Mouse (Mus musculus) naive thymus-derived CD4-positive, alpha-beta T cell, adult 2 months (primary cell): ENCODE results near the gene Fndc3b.
"Not testable (repeated sequence)": the region's sequence is repeated elsewhere in the genome, so short reads cannot be mapped to it uniquely, and the experiment has no call there.

ENCODE experiments used
- DNase-seq: peaks from one replicate; pipeline ENCODE4 v3.0.0-alpha.2; 2011; ENCODE audit warnings: low read depth

Gene Fndc3b

GRCm38 (mm10) chr3:27503279-27504038, 207.6 kb downstream of the Fndc3b start:
- no peak for DNase-seq

DNA sequence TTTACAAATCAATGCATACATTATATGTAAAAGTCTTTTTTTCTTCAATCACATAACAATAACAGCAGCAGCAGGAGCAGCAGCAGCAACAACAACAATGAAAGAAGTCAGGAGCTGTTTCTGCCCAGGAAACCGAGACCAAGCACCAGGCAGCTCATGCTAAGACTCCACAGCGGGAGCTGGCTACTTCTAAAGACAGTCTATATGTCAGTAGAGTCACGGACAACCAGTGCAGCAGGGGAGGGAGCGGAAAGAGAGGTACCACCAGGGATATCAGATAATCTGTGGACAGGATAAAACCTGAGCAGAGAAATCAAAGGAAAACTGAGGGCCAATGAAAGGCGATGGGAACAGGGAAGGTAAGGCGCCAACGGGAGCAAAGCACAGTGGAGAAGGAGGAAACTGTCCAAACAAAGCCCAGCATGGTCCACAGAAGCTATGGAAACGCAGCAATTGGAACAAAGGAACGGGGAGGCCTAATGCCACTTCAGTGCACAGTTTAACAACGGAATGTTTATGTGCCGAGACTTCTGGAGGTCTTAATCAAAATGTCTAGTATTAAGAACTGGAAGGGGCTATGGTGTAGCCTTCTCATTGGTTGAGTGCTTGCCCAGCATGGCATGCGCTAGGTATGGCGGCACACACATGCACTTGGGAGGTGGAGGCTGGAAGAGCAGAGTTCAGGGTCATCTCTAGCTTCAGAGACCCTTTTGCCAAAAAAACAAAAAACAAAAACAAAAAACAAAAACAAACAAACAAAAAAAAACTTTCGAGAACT, 215.6 kb downstream of the Fndc3b start:
- DNase-seq = no peak

- DNase-seq = no peak
These were observed 216.4 kb downstream of the Fndc3b start for GRCm38 (mm10) chr3:27494698-27495097.

GRCm38 (mm10) chr3:27494066-27494465, 217.0 kb downstream of the Fndc3b start:
- DNase-seq = no peak

DNA sequence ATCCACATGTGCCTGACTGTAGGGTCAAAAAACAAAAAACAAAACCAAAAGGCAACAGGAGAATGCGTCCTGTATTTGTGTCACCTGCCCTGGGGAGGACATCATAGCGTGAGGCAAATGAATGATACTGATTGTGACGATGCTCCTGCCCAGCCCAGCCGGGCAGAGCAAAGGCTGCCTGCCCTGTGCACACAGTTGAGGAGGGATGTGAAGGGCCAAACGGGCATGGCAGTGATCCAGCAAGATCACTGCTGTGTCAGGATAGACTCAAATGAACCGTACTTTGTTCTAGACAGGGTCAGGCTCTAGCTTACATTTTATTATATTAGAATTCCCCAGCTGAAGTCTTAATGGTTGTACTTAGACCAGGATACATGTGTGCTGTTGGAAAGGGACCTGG, 219.3 kb downstream of the Fndc3b start:
- no peak for DNase-seq

GRCm38 (mm10) chr3:27491367-27491766, 219.7 kb downstream of the Fndc3b start:
- no peak for DNase-seq

GRCm38 (mm10) chr3:27490891-27491290, 220.2 kb downstream of the Fndc3b start:
- no peak for DNase-seq

- DNase-seq = no peak
These were observed 221.6 kb downstream of the Fndc3b start for GRCm38 (mm10) chr3:27489550-27489949.

DNA sequence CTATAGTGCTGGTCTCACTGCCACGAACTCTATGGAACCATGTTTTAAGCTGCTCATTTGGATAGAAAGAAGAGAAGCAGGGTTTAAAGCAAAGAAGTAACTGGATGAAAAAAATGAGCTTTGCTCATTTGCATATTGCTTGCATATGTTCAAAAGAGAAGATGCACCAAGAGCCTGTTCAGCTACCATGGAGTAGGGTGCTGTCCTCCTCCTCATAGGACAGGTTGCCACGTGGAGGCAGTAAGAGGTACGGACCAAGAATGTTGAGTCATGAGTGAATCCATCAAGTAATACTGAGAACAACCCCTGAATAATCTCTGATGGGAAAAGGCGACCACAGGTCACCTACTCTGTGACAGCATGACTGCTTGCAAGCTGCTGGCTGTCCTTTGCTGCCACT, 226.0 kb downstream of the Fndc3b start:
- no peak for DNase-seq

GRCm38 (mm10) chr3:27484698-27485097, 226.4 kb downstream of the Fndc3b start:
- no peak for DNase-seq

- DNase-seq = no peak
These were observed 227.3 kb downstream of the Fndc3b start for GRCm38 (mm10) chr3:27483762-27484161.

- DNase-seq = no peak
These were observed 227.8 kb downstream of the Fndc3b start for GRCm38 (mm10) chr3:27483321-27483720.

- no peak for DNase-seq
These were observed 229.4 kb downstream of the Fndc3b start for GRCm38 (mm10) chr3:27481738-27482137.

- no peak for DNase-seq
These were observed 231.7 kb downstream of the Fndc3b start for GRCm38 (mm10) chr3:27479378-27479777.

DNA sequence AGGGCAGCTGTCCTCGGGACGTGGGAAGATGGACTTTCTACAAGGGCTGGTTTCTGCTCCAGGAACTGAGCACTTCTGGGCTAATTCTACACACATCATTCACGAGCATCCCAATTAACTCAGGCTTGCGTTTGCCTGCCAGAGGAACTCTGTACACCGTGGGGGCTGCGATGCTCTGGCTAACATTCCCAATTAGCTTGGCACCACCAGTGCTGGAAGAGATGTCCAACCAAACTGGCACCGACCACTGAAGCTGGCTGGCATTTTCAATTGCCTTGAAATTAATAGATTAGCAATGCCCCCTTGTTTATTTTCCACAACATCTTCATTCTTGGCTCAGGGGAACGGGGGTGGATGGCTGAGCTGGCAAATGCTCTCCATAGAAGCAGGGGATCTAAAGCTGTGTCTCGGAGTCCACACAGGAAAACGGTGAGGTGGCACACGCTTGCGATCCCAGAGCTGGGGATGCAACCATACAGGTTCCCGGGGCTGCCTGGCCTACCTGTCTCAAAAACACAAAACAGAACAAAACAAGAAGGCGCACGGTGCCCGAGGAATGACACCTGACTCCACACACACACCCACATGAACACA, 232.4 kb downstream of the Fndc3b start:
- no peak for DNase-seq

- DNase-seq = not testable (repeated sequence)
These were observed 233.4 kb downstream of the Fndc3b start for GRCm38 (mm10) chr3:27477749-27478148.

DNA sequence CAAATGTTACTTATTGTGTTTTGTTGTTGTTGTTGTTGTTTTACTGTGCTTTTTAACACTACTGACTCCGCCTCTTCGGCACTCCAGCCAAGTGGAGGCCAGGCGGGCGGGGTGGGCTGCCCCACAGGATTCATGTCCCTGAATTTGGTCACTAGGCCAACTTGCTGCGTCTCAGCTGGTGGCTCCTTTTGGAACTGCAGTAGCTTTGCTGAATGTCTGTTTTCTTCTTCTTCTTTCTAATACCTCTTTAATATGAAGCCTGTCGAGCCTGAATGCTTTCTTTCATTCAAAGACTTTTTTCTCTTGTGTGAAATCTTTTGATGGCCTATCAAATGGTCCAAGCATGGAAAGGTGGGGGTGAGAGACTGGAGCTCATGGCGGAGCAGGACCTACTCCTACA, 235.2 kb downstream of the Fndc3b start:
- DNase-seq = no peak

DNA sequence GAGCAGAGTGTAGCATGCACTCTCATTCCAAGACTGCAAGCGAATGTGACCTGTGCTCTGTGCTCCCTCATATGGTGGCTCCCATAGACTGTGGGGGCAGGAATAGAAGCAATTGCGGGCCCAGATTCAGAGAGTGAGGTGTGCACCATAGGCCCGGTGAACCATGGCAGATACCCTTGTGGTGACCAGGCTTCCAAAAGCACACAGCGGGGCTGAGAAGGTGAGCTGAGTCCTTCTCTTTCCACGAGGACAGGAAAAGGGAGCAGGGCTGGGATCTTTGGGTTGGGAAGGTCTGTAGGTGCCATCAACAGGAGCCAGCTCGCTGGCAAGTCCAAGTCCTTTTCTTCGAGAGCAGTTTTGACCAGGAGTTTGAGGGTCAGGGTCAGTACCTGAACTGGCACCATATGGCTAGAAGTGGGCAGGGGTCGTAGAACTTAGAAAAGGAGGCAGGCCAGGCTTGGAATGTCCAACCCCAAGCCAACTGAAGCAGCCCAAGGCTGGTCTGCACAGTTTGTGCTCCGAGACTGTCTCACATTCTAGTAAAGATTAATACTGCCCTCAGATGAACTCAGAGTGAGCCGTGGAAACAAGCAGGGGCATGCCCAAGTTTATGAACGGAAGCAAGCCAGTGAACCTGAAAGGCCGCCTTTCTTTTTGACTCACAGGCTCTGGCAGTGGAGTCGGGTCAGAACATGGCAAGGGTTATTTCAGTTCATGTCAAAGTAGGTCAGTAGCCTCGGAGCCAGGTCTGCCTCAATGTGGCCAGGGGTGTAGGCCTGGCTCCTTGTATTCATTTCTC, 237.1 kb downstream of the Fndc3b start:
- DNase-seq = no peak

- no peak for DNase-seq
These were observed 238.3 kb downstream of the Fndc3b start for GRCm38 (mm10) chr3:27472846-27473245.

- DNase-seq = no peak
These were observed 240.3 kb downstream of the Fndc3b start for GRCm38 (mm10) chr3:27470781-27471180.

DNA sequence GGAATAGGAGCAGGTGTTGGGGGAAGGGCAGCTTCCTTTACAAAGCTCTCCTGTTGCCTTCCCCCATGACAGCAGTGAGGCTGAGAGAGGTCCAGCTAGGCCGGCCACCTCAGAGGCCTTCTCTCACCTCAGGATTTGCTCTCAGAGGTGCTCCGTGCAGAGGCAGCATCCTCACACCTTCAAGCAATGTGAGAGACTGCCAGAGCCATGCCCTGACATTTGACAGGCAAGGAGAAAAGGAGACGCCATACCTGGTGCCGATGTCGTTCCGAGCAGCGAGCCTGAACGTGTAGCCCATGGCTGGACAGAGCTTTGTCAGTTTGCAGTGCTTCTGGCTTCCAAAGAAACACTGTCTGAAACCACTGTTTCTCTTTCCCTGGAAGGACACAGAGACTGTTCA, 241.1 kb downstream of the Fndc3b start:
- no peak for DNase-seq

GRCm38 (mm10) chr3:27467505-27468020, 243.5 kb downstream of the Fndc3b start:
- DNase-seq = no peak
